Mouse (Mus musculus) C2C12 (cell line): ENCODE data around the gene Tff2.

Experiments used
- CEBPB ChIP-seq: IDR thresholded peaks from one replicate; pipeline ENCODE4 v1.6.1; 2011; ENCODE audit warnings: low read depth, mild to moderate bottlenecking, control low read depth, moderate library complexity
- CTCF ChIP-seq: IDR thresholded peaks from one replicate; pipeline ENCODE4 v1.5.1; 2011; ENCODE audit not compliant: control insufficient read depth, insufficient read depth, insufficient read length
- MAX ChIP-seq: IDR thresholded peaks from one replicate; pipeline ENCODE4 v1.6.1; 2011; ENCODE audit warnings: mild to moderate bottlenecking, control low read depth
- MYOG ChIP-seq: IDR thresholded peaks from one replicate; pipeline ENCODE4 v1.6.1; 2011; ENCODE audit not compliant: control insufficient read depth, insufficient read length; ENCODE audit errors: extremely low read depth
- USF1 ChIP-seq: IDR thresholded peaks from one replicate; pipeline ENCODE4 v1.6.1; 2011; ENCODE audit warnings: low read depth, mild to moderate bottlenecking, control low read depth, moderate library complexity

- TF ChIP-seq USF1 (no peak), MAX (no peak), CTCF (no peak), CEBPB (no peak), MYOG (no peak)
These were observed 16.2 kb upstream of the Tff2 start for GRCm38 (mm10) chr17:31160291-31160690.
